Mouse (Mus musculus) C2C12 (cell line): ENCODE data around the gene Pcyt1b. TPM values are rescaled to one million over a fixed set of nuclear protein-coding genes. Genes with fewer than 3 reads are reported as not detected.
A peak's percentile ranks its signal among the peaks of the same experiment; 100 is the strongest.

Experiments used
- H3K27me3 ChIP-seq: one replicate; pipeline ENCODE4 v1.6.1; 2011; ENCODE audit not compliant: control insufficient read depth, insufficient read depth, insufficient read length
- H3K36me3 ChIP-seq: one replicate; pipeline ENCODE4 v1.6.1; 2011; ENCODE audit not compliant: control insufficient read depth, insufficient read depth
- H3K4me3 ChIP-seq: one replicate; pipeline ENCODE4 v1.5.1; 2011; ENCODE audit warnings: mild to moderate bottlenecking, control low read depth; ENCODE audit not compliant: poor library complexity, insufficient read depth, severe bottlenecking
- H3K79me2 ChIP-seq: one replicate; pipeline ENCODE4 v1.6.1; 2011; ENCODE audit not compliant: control insufficient read depth, insufficient read depth
- H3K79me3 ChIP-seq: one replicate; pipeline ENCODE4 v1.6.1; 2011; ENCODE audit warnings: low read depth, control low read depth
- H3ac ChIP-seq: one replicate; pipeline ENCODE3; 2011; ENCODE audit warnings: low read depth; ENCODE audit not compliant: control insufficient read depth, insufficient read length
- CEBPB ChIP-seq: IDR thresholded peaks from one replicate; pipeline ENCODE4 v1.6.1; 2011; ENCODE audit warnings: low read depth, mild to moderate bottlenecking, control low read depth, moderate library complexity
- CTCF ChIP-seq: IDR thresholded peaks from one replicate; pipeline ENCODE4 v1.5.1; 2011; ENCODE audit not compliant: control insufficient read depth, insufficient read depth, insufficient read length
- FOSL1 ChIP-seq: IDR thresholded peaks from one replicate; pipeline ENCODE4 v1.8.0; 2011; ENCODE audit warnings: mild to moderate bottlenecking, low read length; ENCODE audit not compliant: poor library complexity, insufficient read depth, severe bottlenecking
- MAX ChIP-seq: IDR thresholded peaks from one replicate; pipeline ENCODE4 v1.6.1; 2011; ENCODE audit warnings: mild to moderate bottlenecking, control low read depth
- MYOD1 ChIP-seq: IDR thresholded peaks from one replicate; pipeline ENCODE4 v1.6.1; 2011; ENCODE audit warnings: low read depth; ENCODE audit not compliant: control insufficient read depth, insufficient read length
- MYOG ChIP-seq: IDR thresholded peaks from one replicate; pipeline ENCODE4 v1.6.1; 2011; ENCODE audit not compliant: control insufficient read depth, insufficient read length; ENCODE audit errors: extremely low read depth
- USF1 ChIP-seq: IDR thresholded peaks from one replicate; pipeline ENCODE4 v1.6.1; 2011; ENCODE audit warnings: low read depth, mild to moderate bottlenecking, control low read depth, moderate library complexity
- polyA plus RNA-seq: library from polyadenylated mRNA; unstranded; fragments of >200 nt; fragmentation: generic; extraction: Trizol; gene quantifications from one replicate; pipeline ENCODE4 v1.2.1, GENCODE M21; 2012; ENCODE audit warnings: missing spikeins

Gene Pcyt1b
- polyA plus RNA-seq, 1 experiment = 2.1 TPM

DNA sequence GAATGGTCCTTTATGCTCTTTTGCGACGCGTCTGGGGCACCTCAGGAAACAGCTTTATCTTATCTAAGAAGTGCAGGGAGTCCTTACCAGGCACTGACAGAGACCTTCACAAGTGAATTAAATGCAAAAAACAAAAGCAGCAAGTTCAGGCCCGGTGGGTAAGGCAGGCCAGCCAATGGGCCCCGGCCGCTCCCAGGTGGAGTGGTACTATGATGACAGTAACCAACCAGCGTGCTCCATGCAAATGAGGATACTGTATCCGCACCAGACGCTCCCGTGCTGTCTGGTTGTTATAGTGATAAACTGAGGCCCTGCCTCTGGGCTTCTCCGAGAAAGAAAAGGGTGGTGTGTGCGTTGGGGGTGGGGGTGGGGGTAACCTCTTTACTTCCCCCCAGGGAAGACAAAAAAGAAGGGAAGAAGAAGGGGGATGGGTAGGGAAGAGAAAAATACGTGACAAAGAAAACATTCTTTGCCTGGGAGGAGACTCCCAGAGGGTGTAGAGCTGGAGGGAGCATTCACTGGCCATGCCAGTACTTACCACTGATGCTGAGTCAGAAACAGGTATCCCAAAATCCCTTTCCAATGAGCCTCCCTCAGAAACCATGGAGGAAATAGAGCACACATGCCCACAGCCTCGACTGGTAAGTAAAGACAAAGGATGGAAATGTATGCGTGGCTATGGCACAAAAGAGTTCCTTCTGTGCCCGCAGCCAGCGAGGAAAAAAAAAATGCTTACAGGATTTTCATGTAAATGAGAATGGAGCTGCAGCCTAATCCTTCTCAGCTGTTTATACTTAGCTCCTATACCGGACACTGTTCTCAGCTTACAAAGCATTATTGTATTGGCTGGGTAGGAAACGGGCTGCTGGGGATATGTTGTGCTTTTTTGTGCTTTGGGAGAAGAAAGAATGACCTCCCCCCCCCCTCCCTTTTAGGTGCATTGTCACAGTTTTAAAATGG lies 20.5 kb downstream of the Pcyt1b start:
- Histone ChIP-seq H3K79me3 (no peaks in the 10 kb centered on the region), H3K36me3 (no peaks in the 10 kb centered on the region), H3K79me2 (no peaks in the 10 kb centered on the region), H3K27me3 (no peaks in the 10 kb centered on the region), H3K4me3 (peak overlapping the region; percentile 26), H3ac (no peak overlapping the region)
- no peak for TF ChIP-seq USF1
- TF ChIP-seq MYOD1 = no peak
- no peak for TF ChIP-seq MYOG
- no peak for TF ChIP-seq CEBPB
- TF ChIP-seq CTCF = no peak
- TF ChIP-seq FOSL1 = no peak
- TF ChIP-seq MAX = no peak

DNA sequence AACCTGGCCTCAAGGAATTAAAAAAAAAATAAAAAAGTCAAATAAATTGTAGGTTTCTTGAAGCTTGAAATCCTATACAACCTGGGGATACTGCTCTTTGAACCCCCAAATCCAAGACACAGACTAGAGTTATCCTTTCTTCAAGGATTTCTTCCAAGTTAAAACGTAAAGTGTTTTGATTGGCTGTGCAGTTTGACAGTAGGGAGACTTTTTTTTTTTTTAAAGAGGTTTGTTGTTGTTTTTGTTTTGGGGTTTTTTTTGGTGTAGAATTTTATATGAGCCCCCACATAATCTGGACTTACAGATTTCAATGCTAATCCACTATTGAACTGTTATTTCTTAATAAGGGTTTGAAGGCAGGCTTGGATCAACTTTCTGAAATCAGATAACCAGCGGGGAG lies 21.6 kb downstream of the Pcyt1b start:
- Histone ChIP-seq H3K36me3 (no peaks in the 10 kb centered on the region), H3K4me3 (no peak overlapping the region), H3K79me3 (no peaks in the 10 kb centered on the region)

DNA sequence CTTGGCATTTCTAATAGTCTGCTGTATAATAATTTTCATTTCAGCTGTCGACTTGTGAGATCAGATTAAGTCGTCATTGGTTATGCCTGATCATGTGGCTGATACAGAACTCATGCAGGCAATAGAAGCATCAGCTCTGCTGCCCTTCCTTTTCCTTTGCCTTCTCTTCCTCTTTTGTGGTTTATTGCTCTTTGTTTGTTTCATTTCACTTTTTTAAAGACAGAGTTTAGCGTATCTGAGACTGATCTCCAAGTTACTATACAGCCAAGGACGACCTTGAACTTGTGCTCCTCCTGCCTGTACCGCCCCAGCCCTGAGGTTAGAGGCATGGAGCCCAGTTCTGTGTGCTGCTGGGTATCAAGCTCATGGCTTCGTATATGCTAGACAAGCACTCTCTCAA lies 34.6 kb downstream of the Pcyt1b start:
- H3K79me3 ChIP-seq = no peaks in the 10 kb centered on the region
- TF ChIP-seq MAX = no peak
- no peak for TF ChIP-seq MYOG
- no peak for TF ChIP-seq CEBPB
- TF ChIP-seq CTCF = no peak
- TF ChIP-seq USF1 = no peak
- no peak for TF ChIP-seq FOSL1
- no peak for TF ChIP-seq MYOD1
- no peaks in the 10 kb centered on the region for H3K36me3 ChIP-seq
- no peak overlapping the region for H3ac ChIP-seq
- no peak overlapping the region for H3K4me3 ChIP-seq
- no peaks in the 10 kb centered on the region for H3K79me2 ChIP-seq
- H3K27me3 ChIP-seq = no peaks in the 10 kb centered on the region

More for the DNA sequence above, 21.6 kb downstream of the Pcyt1b start:
- H3K79me2 ChIP-seq = no peaks in the 10 kb centered on the region
- H3K27me3 ChIP-seq = no peaks in the 10 kb centered on the region
- TF ChIP-seq CTCF (no peak), CEBPB (no peak), FOSL1 (no peak), MAX (no peak), MYOD1 (no peak), USF1 (no peak), MYOG (no peak)
- H3ac ChIP-seq = no peak overlapping the region

DNA sequence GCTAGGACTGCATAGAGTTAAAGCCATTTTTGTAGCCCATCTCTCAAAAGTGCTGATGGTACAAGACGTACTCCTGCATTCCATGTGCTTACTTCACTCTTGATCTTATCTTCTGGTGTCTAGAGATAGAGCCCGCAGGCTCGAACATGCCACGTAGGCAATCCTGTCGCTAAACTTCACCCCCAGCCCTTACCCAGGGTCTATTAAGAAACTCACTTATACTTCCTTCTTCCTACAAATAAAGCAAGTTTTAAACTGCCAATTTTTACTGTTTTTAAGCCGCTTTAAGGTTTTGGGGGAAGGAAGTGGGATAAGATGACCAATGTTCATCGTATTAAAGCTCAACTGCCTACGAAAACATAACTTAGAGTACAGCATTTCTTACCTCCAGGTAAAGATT lies 36.0 kb downstream of the Pcyt1b start:
- H3K36me3 ChIP-seq = no peaks in the 10 kb centered on the region
- no peaks in the 10 kb centered on the region for H3K27me3 ChIP-seq
- no peak overlapping the region for H3K4me3 ChIP-seq
- H3K79me2 ChIP-seq = no peaks in the 10 kb centered on the region
- no peaks in the 10 kb centered on the region for H3K79me3 ChIP-seq
- H3ac ChIP-seq = no peak overlapping the region
- TF ChIP-seq MYOG (no peak), CTCF (no peak), MAX (no peak), USF1 (no peak), CEBPB (no peak), MYOD1 (no peak), FOSL1 (no peak)

DNA sequence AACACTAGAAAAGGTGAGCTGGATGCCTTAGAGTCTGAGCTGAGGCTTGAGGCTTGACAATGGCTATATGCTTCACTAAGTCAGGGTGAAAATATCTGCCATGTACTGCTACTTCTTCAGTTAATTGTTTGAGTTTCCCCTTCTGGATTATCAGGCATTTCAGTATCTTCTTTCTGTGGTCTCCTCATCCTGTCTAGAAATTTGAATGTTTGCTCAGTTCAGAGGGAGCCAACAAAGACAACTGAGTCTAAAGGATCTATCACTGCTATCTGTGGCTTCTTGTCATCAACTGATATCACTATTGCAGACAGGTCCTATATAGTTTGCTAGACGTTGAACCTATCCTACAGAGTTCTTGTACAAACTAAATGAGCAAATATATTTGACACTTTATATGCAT lies 42.9 kb downstream of the Pcyt1b start:
- Histone ChIP-seq H3ac (no peak overlapping the region), H3K36me3 (no peaks in the 10 kb centered on the region), H3K4me3 (no peak overlapping the region), H3K79me2 (no peaks in the 10 kb centered on the region), H3K27me3 (no peaks in the 10 kb centered on the region), H3K79me3 (no peaks in the 10 kb centered on the region)
- TF ChIP-seq MYOD1 (no peak), CTCF (no peak), MAX (no peak), USF1 (no peak), CEBPB (no peak), MYOG (no peak), FOSL1 (no peak)
